Mouse (Mus musculus): ENCODE measurements around the gene Mapk7.
A peak's percentile ranks its signal among the peaks of the same experiment; 100 is the strongest.

The Mapk7 gene

DNA sequence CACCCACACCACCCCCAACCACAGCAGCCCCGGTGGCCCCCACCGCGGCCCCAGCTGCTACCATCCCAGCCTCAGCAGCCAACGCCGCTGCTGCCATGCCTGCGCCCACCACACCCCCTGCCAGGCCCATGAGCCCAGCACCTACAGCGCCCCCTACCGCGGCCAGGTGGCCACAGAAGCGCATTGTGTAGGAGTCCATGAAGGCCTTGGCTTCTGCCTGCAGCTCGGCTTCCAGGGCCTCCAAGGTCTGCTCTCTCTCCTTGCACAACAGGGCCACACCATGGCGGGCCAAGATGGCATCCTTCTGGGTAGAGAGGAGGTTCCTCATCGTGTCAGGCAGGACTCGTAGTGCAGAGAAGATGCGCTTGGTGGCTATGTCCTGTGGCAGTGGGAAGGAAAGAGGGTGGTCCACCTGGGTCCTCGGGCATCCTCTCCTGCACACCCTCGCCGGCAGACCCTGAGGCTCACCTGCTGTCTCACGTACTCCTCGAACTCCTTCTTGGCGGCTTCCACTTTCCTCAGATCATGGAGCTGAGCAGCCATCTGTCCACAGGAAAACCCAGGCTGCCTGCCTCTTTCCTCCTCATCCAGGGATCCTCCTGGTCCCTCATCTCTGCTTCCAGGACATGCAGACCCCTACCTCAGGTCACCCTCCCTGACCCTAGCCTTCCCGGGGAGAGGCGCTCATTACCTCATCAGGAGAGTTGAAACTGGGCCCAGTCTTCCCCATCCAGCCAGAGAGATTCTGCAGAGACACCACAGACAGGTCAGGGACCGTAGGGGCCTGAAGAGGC, 44.5 kb downstream of the Mapk7 start:
- DNase-seq = peak; percentile 77 to 82

DNA sequence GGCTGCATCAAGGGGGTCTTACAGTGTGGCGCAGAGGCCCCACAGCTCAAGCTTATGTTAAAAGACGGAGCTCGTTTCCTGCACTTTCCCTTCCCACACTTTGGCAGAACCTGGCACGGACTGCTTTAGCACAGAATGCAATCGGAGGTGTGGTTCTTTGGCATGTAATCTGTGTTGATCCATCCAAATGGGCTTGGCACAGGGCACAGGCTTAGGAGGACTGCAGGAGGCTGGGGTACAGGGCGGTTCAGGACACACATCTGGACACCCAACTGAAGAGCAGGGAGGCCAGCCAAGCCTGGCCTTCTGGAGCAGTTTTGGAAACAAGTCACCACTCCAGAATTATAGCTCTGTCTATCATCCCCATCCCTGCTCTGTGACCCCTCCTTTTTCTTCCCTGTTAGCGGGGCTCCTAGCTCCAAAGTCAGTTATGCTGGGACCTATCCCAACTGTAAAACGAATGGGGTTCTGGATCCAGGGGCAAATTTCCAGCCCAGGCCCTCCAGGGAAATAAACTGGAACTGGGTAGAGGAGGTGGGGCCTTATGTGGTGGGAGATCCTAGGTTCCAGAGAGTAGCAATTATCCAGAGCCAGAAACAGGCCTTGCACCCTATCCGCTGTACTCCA, 45.5 kb downstream of the Mapk7 start:
- DNase-seq = peak; percentile 83 to 85

DNA sequence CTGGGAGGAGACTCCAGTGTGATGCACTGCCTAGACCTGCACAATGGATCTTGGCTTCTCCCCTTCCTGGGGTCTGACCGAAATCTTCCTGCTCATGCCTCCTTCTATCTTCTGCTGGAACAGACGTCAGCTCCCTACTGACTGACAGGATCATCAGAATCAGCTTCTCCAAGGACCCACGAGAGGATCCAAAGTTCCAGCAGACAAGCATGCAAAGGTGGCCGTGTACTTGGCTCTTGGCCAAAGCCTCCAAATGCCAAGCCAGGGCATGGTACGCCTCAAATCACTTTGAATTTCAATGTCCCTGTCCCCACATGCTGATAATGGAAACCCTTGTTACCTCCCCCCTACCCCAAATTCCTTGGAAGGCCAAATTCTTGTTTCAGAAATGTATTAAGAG, 46.2 kb downstream of the Mapk7 start:
- DNase-seq = peak; percentile 81 to 82

DNA sequence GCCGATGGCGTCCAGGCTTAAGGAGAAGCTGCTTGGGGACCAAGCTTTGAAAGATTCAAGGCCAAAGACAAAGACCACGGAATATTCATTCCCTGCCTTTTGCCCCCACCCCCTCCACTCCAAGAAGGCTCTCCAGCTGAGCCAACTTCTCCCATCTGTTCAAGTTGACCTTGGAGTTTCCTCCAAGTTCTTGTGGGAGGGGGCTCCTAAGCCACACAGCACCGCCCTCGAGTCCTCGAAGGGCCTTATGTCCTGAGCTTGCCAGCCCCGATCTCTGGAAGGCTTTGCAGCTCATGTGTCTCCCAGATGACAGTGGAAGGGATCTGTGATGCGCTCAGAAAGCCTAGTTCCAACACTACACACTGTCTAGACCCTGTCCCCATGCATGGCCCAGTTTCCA, 46.9 kb downstream of the Mapk7 start:
- no peak for DNase-seq

DNA sequence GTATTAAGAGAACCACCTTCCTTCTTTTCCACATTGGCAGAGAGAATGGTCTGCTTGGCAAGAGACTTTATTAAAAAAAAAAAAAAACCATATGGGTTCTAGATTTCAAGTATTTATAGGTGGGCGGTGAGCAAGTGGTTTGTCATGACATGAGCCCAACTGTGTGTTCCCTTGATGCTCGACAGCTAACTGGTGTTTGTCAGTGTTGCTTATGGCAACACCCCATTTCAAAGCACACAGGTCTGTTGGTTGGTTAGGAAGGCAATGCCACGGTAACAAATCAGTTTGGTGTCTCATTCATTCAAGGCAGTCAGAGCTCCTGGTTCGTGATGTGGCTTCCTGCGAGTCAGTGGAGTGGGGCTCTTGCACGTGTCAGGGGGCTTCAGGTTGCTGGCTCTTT, 50.4 kb downstream of the Mapk7 start:
- no peak for DNase-seq

DNA sequence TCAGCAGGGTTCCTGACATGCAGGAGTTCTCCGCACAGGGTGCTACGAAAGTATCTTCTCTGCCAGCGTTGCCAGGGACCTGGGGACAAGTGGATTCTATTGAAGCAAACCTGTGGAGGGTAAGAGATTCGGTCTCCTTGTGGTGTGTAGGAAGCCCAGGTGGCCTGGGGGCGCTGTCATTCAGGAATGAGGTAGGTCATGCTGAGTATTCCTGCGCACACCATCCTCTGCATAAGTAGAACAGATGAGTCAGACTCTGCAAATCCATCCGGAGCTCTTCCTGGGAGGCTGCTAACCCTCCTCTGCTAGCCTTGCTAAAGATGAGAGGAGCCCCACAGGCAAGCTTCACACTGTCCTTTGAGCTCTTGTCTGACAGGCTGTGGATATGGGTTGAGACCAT, 52.5 kb downstream of the Mapk7 start:
- no peak for DNase-seq

DNA sequence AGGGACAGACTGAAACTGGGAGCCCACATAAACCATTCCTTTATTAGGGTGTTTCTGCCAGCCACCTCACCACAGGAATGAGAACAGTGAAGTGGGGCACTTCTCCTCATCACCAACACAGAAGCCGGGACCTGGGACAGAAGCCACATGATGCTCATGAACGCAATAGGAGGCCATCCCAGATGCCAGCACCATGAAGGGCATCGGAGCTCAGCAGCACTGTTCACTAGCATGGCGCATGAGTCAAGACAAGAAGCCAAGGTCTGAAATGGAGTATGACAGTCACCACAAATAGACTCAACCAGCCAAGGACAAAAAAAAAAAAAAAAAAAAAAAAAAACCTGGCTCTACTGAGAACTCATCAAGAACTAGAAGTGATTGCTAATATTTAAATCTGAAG, 53.8 kb downstream of the Mapk7 start:
- no peak for DNase-seq

DNA sequence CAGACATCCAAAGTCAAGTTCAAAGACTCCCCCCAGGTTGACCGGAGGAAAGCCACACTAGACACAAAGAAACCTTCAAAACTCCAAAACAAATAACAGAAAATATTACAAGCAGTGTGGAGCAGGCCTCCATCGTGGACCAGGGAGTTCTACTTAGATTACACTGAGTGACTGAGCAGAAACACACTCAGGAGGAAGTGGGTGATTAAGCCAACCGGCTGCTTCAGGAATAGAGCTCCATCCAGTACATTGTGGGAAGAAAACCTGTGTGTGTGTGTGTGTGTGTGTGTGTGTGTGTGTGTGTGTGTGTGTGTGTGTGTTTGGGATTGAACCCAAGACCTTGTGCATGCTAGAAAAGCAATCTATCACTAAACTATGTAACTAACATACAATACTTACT, 55.0 kb downstream of the Mapk7 start:
- DNase-seq = no peak

Measured in cerebellum, postnatal 25 days (tissue).